Mouse (Mus musculus): ENCODE measurements around the gene BC080695. TPM values are rescaled to one million over a fixed set of nuclear protein-coding genes. Genes with fewer than 3 reads are reported as not detected.

BC080695 gene
- not detected in 2 replicates for polyA plus RNA-seq (2015; fragmentation: Nextera tagmentation; extraction: Ambion mirVana)

GRCm38 (mm10) chr4:143551400-143551799, at the start of gene BC080695, which contains the start of gene Gm13057:
TSS of gene BC080695 (plus strand) at chr4:143551700.
TSS of gene Gm13057 (plus strand) at chr4:143551709.

GRCm38 (mm10) chr4:143511043-143511442, 40.5 kb upstream of the BC080695 start, which contains the start of gene Gm13043:
TSS of gene Gm13043 (plus strand) at chr4:143511343.

GRCm38 (mm10) chr4:143535654-143536053, 15.8 kb upstream of the BC080695 start, which contains the start of gene Gm13040:
TSS of gene Gm13040 (plus strand) at chr4:143535954.

GRCm38 (mm10) chr4:143614703-143615102, 63.2 kb downstream of the BC080695 start, which contains the start of gene Gm13083:
TSS of gene Gm13083 (plus strand) at chr4:143615003.

Other genes with a start within 250 kb of the BC080695 start
- not detected in 2 replicates for gene Lrrc38, start 201.9 kb upstream of the BC080695 start, polyA plus RNA-seq (2015; fragmentation: Nextera tagmentation; extraction: Ambion mirVana)
- gene Pramel1, start 157.3 kb upstream of the BC080695 start, polyA plus RNA-seq (2015; fragmentation: Nextera tagmentation; extraction: Ambion mirVana) = not detected in 2 replicates
- gene Pramef8, start 139.3 kb upstream of the BC080695 start, polyA plus RNA-seq (2015; fragmentation: Nextera tagmentation; extraction: Ambion mirVana) = 4.5 and 4.7 TPM in 2 replicates
- gene Oog4, start 101.4 kb upstream of the BC080695 start, polyA plus RNA-seq (2015; fragmentation: Nextera tagmentation; extraction: Ambion mirVana) = not detected in 2 replicates
- gene Gm13043, start 40.4 kb upstream of the BC080695 start, polyA plus RNA-seq (2015; fragmentation: Nextera tagmentation; extraction: Ambion mirVana) = not detected in 2 replicates
- not detected in 2 replicates for gene Gm13040, start 15.7 kb upstream of the BC080695 start, polyA plus RNA-seq (2015; fragmentation: Nextera tagmentation; extraction: Ambion mirVana)
- gene Gm13057, start within 50 bp of the BC080695 start, polyA plus RNA-seq (2015; fragmentation: Nextera tagmentation; extraction: Ambion mirVana) = not detected in 2 replicates
- not detected in 2 replicates for gene Gm13083, start 63.3 kb downstream of the BC080695 start, polyA plus RNA-seq (2015; fragmentation: Nextera tagmentation; extraction: Ambion mirVana)
- not detected in 2 replicates for gene Gm13088, start 105.5 kb downstream of the BC080695 start, polyA plus RNA-seq (2015; fragmentation: Nextera tagmentation; extraction: Ambion mirVana)
- not detected in 2 replicates for gene Gm13089, start 151.0 kb downstream of the BC080695 start, polyA plus RNA-seq (2015; fragmentation: Nextera tagmentation; extraction: Ambion mirVana)
- gene Gm13078, start 167.8 kb downstream of the BC080695 start, polyA plus RNA-seq (2015; fragmentation: Nextera tagmentation; extraction: Ambion mirVana) = not detected in 2 replicates
- not detected in 2 replicates for gene Gm13023, start 237.7 kb downstream of the BC080695 start, polyA plus RNA-seq (2015; fragmentation: Nextera tagmentation; extraction: Ambion mirVana)